Mouse (Mus musculus) heart, embryonic 16.5 days (tissue): ENCODE results near the gene Rgcc. TPM values are rescaled to one million over a fixed set of nuclear protein-coding genes. Genes with fewer than 3 reads are reported as not detected.

Experiments used
- ATAC-seq: fragments of 200-750 bp; cut with Nextera tagmentation; replicated peaks from 2 replicates; pipeline ENCODE4 v1.8.0; 2017; ENCODE audit warnings: moderate number of reproducible peaks; ENCODE audit not compliant: insufficient read depth, low FRiP score; ENCODE audit errors: extremely low read depth
- H3K27ac ChIP-seq: fragments of 300-500 bp; sonication (generic); 2 replicates; pipeline ENCODE4 v1.5.1; 2014; ENCODE audit warnings: mild to moderate bottlenecking, low read length, control low read depth, moderate library complexity
- H3K27me3 ChIP-seq: fragments of 300-500 bp; sonication (generic); 2 replicates; pipeline ENCODE4 v1.6.1; 2014; ENCODE audit warnings: low read length, mixed read lengths; ENCODE audit not compliant: control insufficient read depth, insufficient read depth
- H3K36me3 ChIP-seq: fragments of 300-500 bp; sonication (generic); 2 replicates; pipeline ENCODE4 v1.6.1; 2014; ENCODE audit not compliant: control insufficient read depth, insufficient read depth
- H3K4me1 ChIP-seq: fragments of 300-500 bp; sonication (generic); 2 replicates; pipeline ENCODE4 v1.6.1; 2014; ENCODE audit warnings: low read length, mixed read lengths; ENCODE audit not compliant: control insufficient read depth, insufficient read depth
- H3K4me2 ChIP-seq: fragments of 300-500 bp; sonication (generic); 2 replicates; pipeline ENCODE4 v1.6.1; 2014; ENCODE audit warnings: low read depth, mild to moderate bottlenecking, control low read depth, low read length
- H3K4me3 ChIP-seq: fragments of 300-500 bp; sonication (generic); 2 replicates; pipeline ENCODE4 v1.5.1; 2014; ENCODE audit warnings: mild to moderate bottlenecking, control low read depth, low read length
- H3K9ac ChIP-seq: fragments of 300-500 bp; sonication (generic); 2 replicates; pipeline ENCODE4 v1.6.1; 2014; ENCODE audit warnings: low read length, control low read depth
- H3K9me3 ChIP-seq: fragments of 300-500 bp; sonication (generic); replicated peaks from 2 replicates; pipeline ENCODE4 v1.6.1; 2016; ENCODE audit warnings: low read length; ENCODE audit not compliant: control insufficient read depth
- WGBS: fragments of 180-500 bp; shearing (Covaris S2); extraction: QIAGEN DNeasy Blood & Tissue Kit; methylation state at CpG from one replicate; pipeline ENCODE4 v1.1.7; 2014; 5-methylcytosine and 5-hydroxymethylcytosine counted together
- polyA plus RNA-seq: library from polyadenylated mRNA; unstranded; fragments of >200 nt; fragmentation: Nextera tagmentation; extraction: Ambion mirVana; gene quantifications from 2 replicates; pipeline ENCODE4 v1.2.1, GENCODE M21; 2015

Gene Rgcc
- 53.6 and 74.7 TPM in 2 replicates for polyA plus RNA-seq

- peak; percentile 94 for ATAC-seq
- Histone ChIP-seq H3K4me3 (peak within 1 kb of the TSS; percentile 74), H3K27me3 (peaks cover 9% of the 10 kb centered on the region; the same call in 1 of the 2 replicates), H3K36me3 (no peaks in the 10 kb centered on the region), H3K27ac (no peak within 1 kb of the TSS; the same call in 1 of the 2 replicates), H3K4me2 (peak within 1 kb of the TSS; percentile 99), H3K9ac (peak within 1 kb of the TSS; percentile 81), H3K9me3 (no peaks in the 10 kb centered on the region), H3K4me1 (peaks cover 8% of the 10 kb centered on the region)
- under 1% methylated on average over 34 of the region's 34 CpGs for WGBS
Observed at GRCm38 (mm10) chr14:79301466-79301875, at the start of gene Rgcc. TSS of gene Rgcc (minus strand) at chr14:79301645.

GRCm38 (mm10) chr14:79346384-79346783 is 44.9 kb upstream of the Rgcc start:
- peaks cover 30% of the 10 kb centered on the region for H3K36me3 ChIP-seq
- no peak overlapping the region for H3K4me2 ChIP-seq
- H3K9ac ChIP-seq: no peak overlapping the region
- WGBS: 47% methylated on average over 3 of the region's 3 CpGs
- no peaks in the 10 kb centered on the region for H3K27me3 ChIP-seq
- no peak for ATAC-seq
- H3K27ac ChIP-seq: no peak overlapping the region
- H3K4me3 ChIP-seq: no peak overlapping the region
- peaks cover 4% of the 10 kb centered on the region; the same call in 1 of the 2 replicates for H3K9me3 ChIP-seq
- no peaks in the 10 kb centered on the region; the same call in 1 of the 2 replicates for H3K4me1 ChIP-seq

GRCm38 (mm10) chr14:79335613-79336012 is 34.2 kb upstream of the Rgcc start:
- H3K9me3 ChIP-seq: no peaks in the 10 kb centered on the region
- no peak overlapping the region for H3K27ac ChIP-seq
- H3K36me3 ChIP-seq: peaks cover 25% of the 10 kb centered on the region
- WGBS: 86% methylated on average over 3 of the region's 3 CpGs
- no peak for ATAC-seq
- no peak overlapping the region for H3K4me2 ChIP-seq
- peaks cover 15% of the 10 kb centered on the region for H3K4me1 ChIP-seq
- H3K4me3 ChIP-seq: no peak overlapping the region
- no peaks in the 10 kb centered on the region for H3K27me3 ChIP-seq
- H3K9ac ChIP-seq: no peak overlapping the region

GRCm38 (mm10) chr14:79331936-79332335 is 30.5 kb upstream of the Rgcc start:
- Histone ChIP-seq H3K27ac (peak overlapping the region; percentile 54), H3K4me1 (peaks cover 15% of the 10 kb centered on the region), H3K4me3 (no peak overlapping the region), H3K4me2 (peak overlapping the region; percentile 61; the same call in 1 of the 2 replicates), H3K36me3 (peaks cover 6% of the 10 kb centered on the region; the same call in 1 of the 2 replicates), H3K27me3 (no peaks in the 10 kb centered on the region), H3K9me3 (no peaks in the 10 kb centered on the region), H3K9ac (no peak overlapping the region)
- WGBS: 34% methylated on average over 7 of the region's 7 CpGs
- peak; percentile 65 for ATAC-seq

DNA sequence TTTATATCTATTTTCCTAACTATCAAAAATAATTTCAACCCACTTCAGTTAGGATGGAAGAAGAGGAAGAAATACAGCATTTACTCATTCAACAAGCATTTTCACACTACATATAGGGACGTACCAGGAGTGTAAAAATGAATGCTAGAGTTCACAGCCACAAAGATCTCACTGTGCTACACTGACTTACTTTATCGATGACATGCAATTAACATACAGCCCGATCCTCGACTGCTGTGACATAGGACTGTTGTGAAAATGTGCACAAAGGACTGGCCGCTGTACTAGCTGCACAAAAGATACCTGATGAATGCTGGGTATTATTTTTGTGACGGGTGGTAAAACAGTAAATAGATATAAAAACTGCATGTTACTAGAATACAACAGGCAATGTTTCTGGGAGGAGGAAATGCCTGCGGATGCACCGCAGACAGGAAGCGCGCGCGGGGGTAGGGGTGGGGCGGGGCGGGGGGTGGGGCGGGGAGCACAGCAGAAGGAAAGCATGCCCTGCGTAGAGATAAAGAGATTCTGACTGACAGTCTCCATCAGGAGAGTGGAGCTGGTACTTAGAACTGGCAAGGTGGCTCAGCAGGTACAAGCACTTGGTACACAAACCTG is 29.6 kb upstream of the Rgcc start:
- H3K27ac ChIP-seq: 0 out of 2 replicates have a peak overlapping the region, but pooled peaks have one; percentile 39
- peaks cover 15% of the 10 kb centered on the region for H3K4me1 ChIP-seq
- no peak overlapping the region for H3K9ac ChIP-seq
- H3K36me3 ChIP-seq: peaks cover 6% of the 10 kb centered on the region; the same call in 1 of the 2 replicates
- H3K9me3 ChIP-seq: no peaks in the 10 kb centered on the region
- 41% methylated on average over 16 of the region's 16 CpGs for WGBS
- peak; percentile 68 for ATAC-seq
- no peaks in the 10 kb centered on the region for H3K27me3 ChIP-seq
- H3K4me2 ChIP-seq: peak overlapping the region; percentile 61
- peak overlapping the region; percentile 39 for H3K4me3 ChIP-seq

DNA sequence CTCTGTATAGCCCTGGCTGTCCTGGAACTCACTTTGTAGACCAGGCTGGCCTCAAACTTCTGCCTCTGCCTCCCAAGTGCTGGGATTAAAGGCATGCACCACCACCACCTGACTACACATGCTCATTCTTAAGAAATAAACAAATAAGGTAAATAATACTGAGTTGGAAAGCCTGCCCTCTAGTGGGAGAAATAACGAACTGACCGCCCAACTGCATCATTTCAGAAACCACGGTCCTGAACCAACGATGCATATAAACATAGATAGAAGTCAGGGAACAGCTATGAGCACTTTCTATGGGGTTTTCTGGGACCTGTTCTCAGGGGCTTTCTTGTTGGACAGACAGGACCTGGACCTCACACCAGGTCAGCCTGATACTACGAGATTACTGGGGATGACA is 25.6 kb upstream of the Rgcc start:
- Histone ChIP-seq H3K36me3 (no peaks in the 10 kb centered on the region), H3K4me2 (no peak overlapping the region), H3K4me1 (peaks cover 11% of the 10 kb centered on the region), H3K27me3 (no peaks in the 10 kb centered on the region), H3K27ac (no peak overlapping the region), H3K4me3 (no peak overlapping the region), H3K9ac (no peak overlapping the region), H3K9me3 (no peaks in the 10 kb centered on the region)
- 18% methylated on average over 5 of the region's 5 CpGs for WGBS
- no peak for ATAC-seq

DNA sequence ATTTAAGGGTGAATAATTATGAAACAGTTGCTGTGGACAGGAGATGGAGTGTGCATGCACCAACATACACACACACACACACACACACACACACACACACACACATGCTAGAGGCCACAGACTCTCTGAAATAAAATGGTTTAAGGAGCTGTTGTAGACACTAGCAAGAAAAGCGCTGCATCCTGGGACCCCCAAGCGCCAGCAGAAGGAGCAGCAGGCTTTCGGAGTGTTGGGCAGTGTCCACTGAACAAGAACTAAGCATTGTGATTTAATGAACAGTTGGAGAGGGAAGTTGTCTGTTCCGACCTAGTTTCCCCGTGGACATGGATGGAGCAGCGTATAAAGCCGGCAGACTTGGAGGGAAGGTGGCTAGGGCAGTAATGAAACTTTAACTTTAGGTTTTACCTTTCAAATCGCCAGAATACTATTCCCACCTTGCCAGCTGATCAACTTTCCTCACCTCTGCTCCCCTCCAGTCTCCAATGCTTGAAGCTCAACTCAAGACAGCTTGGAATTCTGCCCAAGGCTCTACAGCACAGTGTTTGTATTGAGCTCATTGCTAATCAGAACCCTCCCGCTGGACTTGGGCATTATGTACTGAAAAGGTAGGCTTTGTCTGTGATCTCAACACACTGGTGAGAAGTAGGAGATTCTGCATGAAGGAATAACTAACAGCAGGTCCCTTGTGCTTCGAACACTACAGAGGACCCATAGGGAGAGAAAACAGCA is 22.8 kb upstream of the Rgcc start:
- H3K4me3 ChIP-seq: no peak overlapping the region
- no peaks in the 10 kb centered on the region for H3K9me3 ChIP-seq
- WGBS: 82% methylated on average over 10 of the region's 10 CpGs
- H3K36me3 ChIP-seq: no peaks in the 10 kb centered on the region
- no peak overlapping the region for H3K4me2 ChIP-seq
- H3K9ac ChIP-seq: no peak overlapping the region
- H3K4me1 ChIP-seq: no peaks in the 10 kb centered on the region
- no peak overlapping the region for H3K27ac ChIP-seq
- H3K27me3 ChIP-seq: no peaks in the 10 kb centered on the region
- no peak for ATAC-seq

- Histone ChIP-seq H3K4me3 (no peak overlapping the region), H3K9ac (no peak overlapping the region), H3K27ac (no peak overlapping the region), H3K36me3 (no peaks in the 10 kb centered on the region), H3K4me2 (no peak overlapping the region), H3K9me3 (no peaks in the 10 kb centered on the region), H3K27me3 (no peaks in the 10 kb centered on the region), H3K4me1 (no peaks in the 10 kb centered on the region)
- no peak for ATAC-seq
- 80% methylated on average over 5 of the region's 5 CpGs for WGBS
Observed at GRCm38 (mm10) chr14:79321881-79322280, 20.4 kb upstream of the Rgcc start.

- H3K9ac ChIP-seq: no peak overlapping the region
- no peaks in the 10 kb centered on the region for H3K9me3 ChIP-seq
- peak; percentile 65; the same call in 1 of the 2 replicates for ATAC-seq
- no peak overlapping the region for H3K4me3 ChIP-seq
- H3K36me3 ChIP-seq: no peaks in the 10 kb centered on the region
- no peaks in the 10 kb centered on the region for H3K4me1 ChIP-seq
- H3K27me3 ChIP-seq: no peaks in the 10 kb centered on the region
- 23% methylated on average over 8 of the region's 8 CpGs for WGBS
- no peak overlapping the region for H3K4me2 ChIP-seq
- H3K27ac ChIP-seq: no peak overlapping the region
Observed at GRCm38 (mm10) chr14:79321152-79321551, 19.7 kb upstream of the Rgcc start.
